ENCODE assay signal across 8 mouse cellular contexts in genomic region chr16:22428853-22429341, GRCm38 (mm10). TPM values are rescaled to one million over a fixed set of nuclear protein-coding genes. Genes with fewer than 3 reads are reported as not detected.
DNase-seq lines count a peak whose midpoint lies in the region; ATAC-seq and TF ChIP-seq lines count a peak whose summit lies in the region.

No protein-coding gene starts in this region.

- H3K27ac ChIP-seq in cortical plate, adult 2 months (ENCODE audit: insufficient read depth, low read length), result no peak overlapping the region
- peak overlapping the region; percentile 59 for H3K27ac ChIP-seq in hindbrain, embryonic 15.5 days (replicated peaks)
- peak overlapping the region; percentile 70 for H3K27ac ChIP-seq in lung, embryonic 15.5 days

- H3K4me2 ChIP-seq in hindbrain, embryonic 15.5 days, result peak overlapping the region; percentile 58
- H3K4me2 ChIP-seq in lung, embryonic 15.5 days, result peak overlapping the region; percentile 46

- H3K27me3 ChIP-seq in hindbrain, embryonic 15.5 days, result peaks cover 20% of the 10 kb centered on the region; the same call in 1 of the 2 replicates
- no peaks in the 10 kb centered on the region for H3K27me3 ChIP-seq in lung, embryonic 15.5 days

- peak; percentile 96 for ATAC-seq in hindbrain, embryonic 15.5 days (ENCODE audit: low FRiP score, low read depth)
- ATAC-seq in lung, embryonic 15.5 days (ENCODE audit: borderline replicate concordance, extremely low read depth, low FRiP score, low TSS enrichment), result peak; percentile 88
- no peak for ATAC-seq in monocyte, adult 5-6 weeks (replicated peaks; ENCODE audit: insufficient number of reproducible peaks, low FRiP score, low TSS enrichment, poor library complexity, severe bottlenecking)

- H3K36me3 ChIP-seq in hindbrain, embryonic 15.5 days, result no peaks in the 10 kb centered on the region
- H3K36me3 ChIP-seq in lung, embryonic 15.5 days, result peaks cover 27% of the 10 kb centered on the region

- 0 out of 2 replicates have a peak overlapping the region, but pooled peaks have one; percentile 10 for H3K9ac ChIP-seq in hindbrain, embryonic 15.5 days
- H3K9ac ChIP-seq in lung, embryonic 15.5 days, result peak overlapping the region; percentile 4; the same call in 1 of the 2 replicates

- H3K4me3 ChIP-seq in cortical plate, adult 2 months (ENCODE audit: insufficient read depth, low read length), result no peak overlapping the region
- H3K4me3 ChIP-seq in hindbrain, embryonic 15.5 days, result peak overlapping the region; percentile 27
- H3K4me3 ChIP-seq in lung, embryonic 15.5 days, result peak overlapping the region; percentile 9; the same call in 1 of the 2 replicates

- no peak for TF ChIP-seq POLR2A in cortical plate, adult 2 months (IDR thresholded peaks at IDR 0.05; ENCODE audit: extremely low read depth, insufficient read depth, low read length)

- under 1% methylated on average over 9 of the region's 9 CpGs for WGBS in hindbrain, embryonic 15.5 days
- 7% methylated on average over 9 of the region's 9 CpGs for WGBS in lung, embryonic 15.5 days

- H3K9me3 ChIP-seq in hindbrain, embryonic 15.5 days, result no peaks in the 10 kb centered on the region
- H3K9me3 ChIP-seq in lung, embryonic 15.5 days, result no peaks in the 10 kb centered on the region

- peak; percentile 31; the same call in 1 of the 2 replicates for TF ChIP-seq CTCF in cortical plate, adult 2 months (IDR thresholded peaks at IDR 0.05; ENCODE audit: extremely low read depth, insufficient read depth, low read length)

- DNase-seq in adrenal gland, adult 18-20 months (ENCODE audit: low spot score in 2 of 2), result peak; percentile 33 to 38
- peak; percentile 10 to 32 for DNase-seq in gastrocnemius, adult 8-10 months (ENCODE audit: low spot score in 2 of 2)
- DNase-seq in layer of hippocampus, postnatal 25 days (ENCODE audit: extremely low spot score in 1 of 2, low spot score in 1 of 2), result peak; percentile 57 to 66
- DNase-seq in retina, postnatal 7 days (ENCODE audit: low read depth, low spot score), result peak; percentile 60

- H3K4me1 ChIP-seq in cortical plate, adult 2 months (ENCODE audit: control insufficient read depth, insufficient read depth, low read length), result peaks cover 8% of the 10 kb centered on the region; the same call in 1 of the 2 replicates
- peaks cover 40% of the 10 kb centered on the region for H3K4me1 ChIP-seq in hindbrain, embryonic 15.5 days (replicated peaks)
- peaks cover 34% of the 10 kb centered on the region for H3K4me1 ChIP-seq in lung, embryonic 15.5 days

RNA-seq across cellular contexts. Expression of gene Etv5, which starts 10.6 kb away (rescaled TPM):
- 10 to 100 TPM; 18.2 to 26.9 TPM for total RNA-seq in adrenal gland, adult 18-20 months (2021)
- 76.1 and 76.2 TPM in 2 replicates for polyA plus RNA-seq in cortical plate, adult 2 months (2012; rRNA removed)
- total RNA-seq in gastrocnemius, adult 8-10 months (2022), result 1 to 10 TPM; 5.4 to 7.1 (median 6.3) TPM
- 21.7 and 32.1 TPM in 2 replicates for polyA plus RNA-seq in hindbrain, embryonic 15.5 days (2015; fragmentation: Nextera tagmentation; extraction: Ambion mirVana)
- 10 to 100 TPM; 51.4 to 56.1 TPM for total RNA-seq in layer of hippocampus, postnatal 25 days (2021)
- 167 TPM in 2 replicates for polyA plus RNA-seq in lung, embryonic 15.5 days (2015; fragmentation: Nextera tagmentation; extraction: Ambion mirVana)
- 2.2 to 3.2 TPM (median 2.8 TPM) in 3 replicates for total RNA-seq in monocyte, adult 5-6 weeks (2017)
